Mouse (Mus musculus) brain, embryonic 14.5 days (tissue): ENCODE measurements at regions not wholly inside any gene's neighbourhood (a gene's known extent, or its start where the extent isn't known, plus 50 kb on each side); places are given as distances from the start of the nearest gene placed in this dataset.

Experiments
- DNase-seq: peaks from one replicate; pipeline ENCODE4 v3.0.0-alpha.2; 2011; ENCODE audit warnings: low read depth
- CTCF ChIP-seq: fragments of 200-500 bp; IDR thresholded peaks from 2 replicates; pipeline ENCODE4 v1.5.1; 2012; ENCODE audit warnings: inconsistent platforms, mild to moderate bottlenecking, moderate library complexity, borderline replicate concordance; ENCODE audit not compliant: insufficient read depth, insufficient read length; ENCODE audit errors: extremely low read depth
- POLR2A ChIP-seq: fragments of 200-500 bp; IDR thresholded peaks from 2 replicates; pipeline ENCODE4 v1.6.1; 2012; ENCODE audit warnings: mild to moderate bottlenecking, inconsistent platforms, borderline replicate concordance; ENCODE audit not compliant: poor library complexity, insufficient read depth, insufficient read length, severe bottlenecking; ENCODE audit errors: extremely low read depth

DNA sequence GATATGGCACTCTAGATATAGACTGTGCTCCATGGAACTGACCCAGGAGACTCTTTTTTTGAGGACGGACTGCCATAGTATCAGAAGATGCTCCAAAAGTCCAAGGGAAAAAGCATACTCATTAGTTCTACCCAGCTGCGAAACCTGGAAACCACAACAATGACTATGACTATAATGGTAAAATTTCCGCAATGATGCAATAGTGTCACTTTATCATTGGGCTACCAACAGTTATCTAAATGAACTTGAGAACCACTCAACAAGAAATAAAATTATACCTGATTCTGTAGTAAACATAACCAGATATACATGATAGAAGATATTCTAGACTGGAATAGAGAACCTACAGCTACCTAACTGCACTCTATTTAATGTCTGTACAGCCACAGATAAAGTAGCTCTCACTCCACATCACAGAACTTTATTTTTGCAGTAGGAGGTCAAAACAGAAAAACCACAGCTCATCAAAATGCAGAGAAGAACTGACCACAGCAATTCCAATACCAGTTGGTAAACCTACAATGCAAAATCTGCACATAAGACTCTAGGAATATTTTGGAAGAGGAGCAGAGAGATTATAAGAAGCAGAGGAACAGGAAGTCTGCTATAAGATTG lies 1255.8 kb upstream of the Zeb2 start:
- no peak for TF ChIP-seq POLR2A

DNA sequence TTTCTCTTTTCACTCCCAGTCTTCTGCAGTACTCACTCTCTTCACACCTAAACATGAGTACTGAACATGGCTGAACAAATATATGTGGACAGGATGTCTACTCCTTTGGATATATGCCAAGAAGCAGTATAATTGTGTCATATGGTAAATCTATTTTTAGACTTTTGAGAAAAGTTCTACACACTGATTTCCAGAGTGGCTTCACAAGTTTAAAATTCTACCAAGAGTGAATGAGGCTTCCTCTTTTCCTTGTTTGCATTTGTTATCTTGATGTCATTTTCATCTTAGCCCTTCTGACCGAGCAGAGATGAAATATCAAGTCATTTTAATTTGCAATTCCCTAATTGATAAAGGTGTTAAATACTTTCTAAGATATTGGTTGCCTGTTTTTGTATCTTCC lies 1254.6 kb upstream of the Zeb2 start:
- no peak for TF ChIP-seq POLR2A
- TF ChIP-seq CTCF: no peak
- DNase-seq: no peak

More for the DNA sequence above, 1255.8 kb upstream of the Zeb2 start:
- DNase-seq: no peak

DNA sequence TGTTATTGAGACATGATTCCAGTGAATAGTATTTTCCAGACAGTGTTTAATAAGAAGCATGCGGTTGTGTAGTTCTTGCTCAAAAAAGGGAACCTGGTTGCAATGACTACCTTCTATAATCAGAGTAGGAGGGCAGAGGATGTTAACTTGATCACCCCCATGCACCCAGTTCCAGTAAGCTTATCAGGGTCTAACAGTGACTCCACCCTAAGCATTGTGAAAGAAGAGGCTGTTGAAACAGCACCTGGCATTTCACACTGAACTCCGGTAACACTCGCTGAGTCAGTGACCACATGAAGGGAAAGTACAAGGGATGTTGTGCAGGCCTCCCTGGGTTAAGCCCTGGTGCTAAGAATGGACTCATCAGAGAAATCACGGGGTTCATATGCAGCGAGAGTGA lies 1253.8 kb upstream of the Zeb2 start:
- DNase-seq: no peak
- TF ChIP-seq POLR2A (no peak), CTCF (no peak)

GRCm38 (mm10) chr2:46368882-46369281 lies 1251.7 kb upstream of the Zeb2 start:
- DNase-seq: no peak
- TF ChIP-seq CTCF (no peak), POLR2A (no peak)

- DNase-seq: no peak
- TF ChIP-seq CTCF: no peak
- TF ChIP-seq POLR2A: no peak
These were observed 1248.9 kb upstream of the Zeb2 start for GRCm38 (mm10) chr2:46366135-46366485.

GRCm38 (mm10) chr2:46365428-46366134 lies 1248.4 kb upstream of the Zeb2 start:
- no peak for DNase-seq
- TF ChIP-seq POLR2A (no peak), CTCF (no peak)

DNA sequence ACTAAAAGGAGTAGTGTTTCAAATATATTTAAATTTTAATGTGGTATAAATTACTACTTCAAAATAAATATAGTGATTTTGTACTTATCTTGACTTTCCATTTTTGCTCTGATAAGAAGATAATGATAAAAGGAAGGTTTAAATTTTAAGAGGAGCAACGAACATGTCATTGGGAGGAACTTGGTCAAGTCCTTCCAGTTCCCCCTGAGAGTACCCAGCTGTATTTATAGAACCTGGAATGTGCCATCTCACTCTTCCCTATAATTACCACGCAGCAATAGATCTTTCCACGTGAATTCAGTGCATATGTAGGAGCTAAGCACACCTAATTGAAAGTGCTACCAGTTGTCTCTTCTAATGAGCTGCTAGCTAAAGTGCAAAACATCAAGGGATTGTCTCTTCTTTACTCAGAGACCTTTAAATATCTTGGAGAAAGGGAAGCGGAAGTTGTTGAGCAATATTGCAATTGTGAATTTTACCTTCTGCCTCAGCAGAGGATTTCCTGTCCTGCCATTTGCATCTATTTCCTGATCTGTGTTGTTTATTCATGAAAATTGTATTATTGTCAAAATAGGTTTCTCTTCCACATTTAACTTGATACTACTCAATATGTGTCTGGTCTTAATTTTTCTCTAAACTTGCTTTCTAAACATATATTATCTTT lies 1243.0 kb upstream of the Zeb2 start:
- TF ChIP-seq CTCF (no peak), POLR2A (no peak)
- DNase-seq: no peak

DNA sequence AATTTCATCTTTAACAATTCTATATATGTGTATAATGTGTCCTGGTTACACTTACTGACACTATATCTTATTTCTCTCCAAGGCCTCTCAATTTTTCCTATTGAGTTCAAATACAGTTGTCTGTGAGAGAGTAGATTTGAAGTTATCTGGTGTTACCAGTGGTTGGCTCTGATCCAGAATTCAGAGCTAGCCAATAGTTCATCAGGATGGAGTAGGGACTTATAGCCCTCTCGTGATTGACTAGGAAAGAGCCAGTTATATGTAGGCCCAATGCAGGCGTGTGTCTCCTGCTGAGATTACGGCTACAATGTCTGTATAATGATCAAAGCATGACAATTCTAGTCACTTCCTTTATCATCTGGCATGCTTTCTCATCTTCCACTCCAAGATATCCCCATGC lies 1241.0 kb upstream of the Zeb2 start:
- TF ChIP-seq POLR2A (no peak), CTCF (no peak)
- DNase-seq: no peak

DNA sequence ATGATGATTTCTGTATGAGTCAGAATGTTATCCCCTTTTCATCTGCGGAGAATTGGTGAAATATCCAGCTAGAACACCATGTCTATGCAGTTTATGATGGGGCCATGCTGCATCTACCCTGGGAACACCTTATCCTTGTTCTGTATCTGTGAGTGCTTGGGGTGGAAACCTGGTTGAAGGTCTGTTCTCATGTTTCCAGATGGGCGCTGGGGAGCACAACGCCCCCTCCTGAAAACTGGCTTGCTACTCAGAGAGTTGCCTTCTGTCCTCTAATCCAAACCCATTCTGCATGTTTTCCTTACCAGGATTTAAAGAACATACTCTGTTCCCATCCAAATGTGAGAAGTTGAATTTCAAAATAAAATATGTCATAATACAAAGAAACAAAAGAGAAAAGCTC lies 1239.5 kb upstream of the Zeb2 start:
- no peak for TF ChIP-seq CTCF
- no peak for TF ChIP-seq POLR2A
- DNase-seq: no peak

DNA sequence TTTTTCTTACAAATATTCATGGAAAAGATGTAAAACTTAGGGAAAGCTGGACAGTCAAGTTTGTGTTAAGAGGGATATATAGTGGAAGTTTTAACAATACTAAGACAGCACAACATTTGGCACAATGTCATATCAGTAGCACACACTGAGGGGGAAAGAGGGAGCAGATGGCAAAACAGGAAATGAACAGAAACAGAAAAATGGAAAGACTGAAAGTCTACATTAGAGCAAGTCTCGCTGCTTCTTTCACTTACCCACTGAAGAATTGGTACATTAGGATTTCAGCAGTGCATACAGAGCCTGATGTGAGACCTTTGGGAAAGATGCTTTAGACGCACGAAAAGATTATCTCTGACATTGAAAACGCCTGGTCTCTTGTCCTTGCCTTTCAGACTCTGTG lies 1223.5 kb upstream of the Zeb2 start:
- no peak for DNase-seq
- TF ChIP-seq CTCF: no peak
- TF ChIP-seq POLR2A: no peak

GRCm38 (mm10) chr2:46316666-46317065 lies 1199.5 kb upstream of the Zeb2 start:
- DNase-seq: no peak
- TF ChIP-seq CTCF (no peak), POLR2A (no peak)

GRCm38 (mm10) chr2:46315243-46315642 lies 1198.0 kb upstream of the Zeb2 start:
- TF ChIP-seq POLR2A (no peak), CTCF (no peak)
- DNase-seq: no peak

GRCm38 (mm10) chr2:46307582-46308153 lies 1190.5 kb upstream of the Zeb2 start:
- no peak for DNase-seq
- TF ChIP-seq CTCF: no peak
- TF ChIP-seq POLR2A: no peak
